Mouse (Mus musculus): Measurements from ENCODE around the gene Med1.

GRCm38 (mm10) chr11:98192901-98193805 lies at the start of gene Med1:
- TF ChIP-seq EP300 (IDR thresholded peaks at IDR 0.05; ENCODE audit: low read depth) (peak; percentile 85), CTCF (IDR thresholded peaks at IDR 0.05; ENCODE audit: low read depth) (peak; percentile 13; the same call in 1 of the 2 replicates)

Measured in liver, postnatal 0 days (tissue).